Mouse (Mus musculus): ENCODE results near the gene Olfr661.

Gene Olfr661

DNA sequence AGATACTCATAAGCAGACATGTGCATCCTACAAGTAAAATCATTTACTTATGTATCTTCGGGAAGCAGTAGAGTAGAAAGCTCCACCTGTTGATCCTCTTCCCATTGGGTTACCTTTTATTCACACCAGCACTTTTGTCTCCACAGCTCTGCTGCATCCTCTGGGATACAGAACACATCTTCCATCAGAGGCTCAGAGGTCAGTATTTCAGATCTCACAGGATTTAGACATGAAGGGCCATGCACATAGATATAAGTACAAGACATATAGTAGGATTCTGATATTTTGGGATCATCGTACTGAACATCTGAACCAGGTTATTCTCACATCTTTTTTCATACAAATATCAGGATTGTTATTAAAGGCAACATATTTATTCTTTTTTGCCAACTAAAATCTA, at the start of gene Olfr661:
Gene Olfr661 (plus strand): TSS at position 301 of the 400 bp plus-strand sequence.
- no peak for DNase-seq (ENCODE audit: low read depth, low spot score)

DNA sequence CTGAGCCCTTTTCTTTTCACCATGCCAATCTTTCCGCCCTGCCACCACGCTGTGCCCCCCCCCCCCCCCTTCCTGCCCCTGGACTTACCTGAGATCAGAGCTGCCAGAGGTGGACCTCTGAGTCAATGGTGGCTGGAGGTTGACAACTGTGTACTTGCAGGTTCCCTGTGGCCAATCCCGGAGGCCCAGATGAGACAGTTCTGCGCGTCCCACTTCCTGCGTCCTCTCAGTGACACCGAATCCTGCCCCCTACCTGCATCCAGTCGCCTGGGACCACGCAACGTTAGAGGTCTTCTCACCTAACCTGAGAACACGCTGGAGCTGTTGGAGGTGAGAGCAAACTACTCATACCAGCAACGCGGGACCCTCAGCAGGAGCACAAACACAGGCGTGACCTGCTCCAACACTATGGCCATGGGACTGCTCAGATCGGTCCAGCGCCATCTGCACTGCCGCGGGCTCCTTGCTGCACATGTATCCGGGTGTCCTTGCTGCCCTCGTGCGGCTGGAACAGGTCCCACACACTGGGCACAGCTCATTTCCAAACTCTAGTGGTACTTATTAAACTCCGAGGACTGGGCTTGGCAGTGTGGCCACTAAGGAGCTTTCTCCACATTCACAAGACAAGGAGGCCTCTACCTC, 39.3 kb upstream of the Olfr661 start, which contains the start of gene Olfr658:
Gene Olfr658 (minus strand): TSS at position 465 of the 642 bp plus-strand sequence.
- peak; percentile 16 for DNase-seq (ENCODE audit: low read depth, low spot score)

GRCm38 (mm10) chr7:104666453-104666852, 19.8 kb upstream of the Olfr661 start, which contains the start of gene Olfr659:
Olfr659 (plus strand) TSS chr7:104666753.
- DNase-seq (ENCODE audit: low read depth, low spot score), result no peak
